In the genomic region with DNA sequence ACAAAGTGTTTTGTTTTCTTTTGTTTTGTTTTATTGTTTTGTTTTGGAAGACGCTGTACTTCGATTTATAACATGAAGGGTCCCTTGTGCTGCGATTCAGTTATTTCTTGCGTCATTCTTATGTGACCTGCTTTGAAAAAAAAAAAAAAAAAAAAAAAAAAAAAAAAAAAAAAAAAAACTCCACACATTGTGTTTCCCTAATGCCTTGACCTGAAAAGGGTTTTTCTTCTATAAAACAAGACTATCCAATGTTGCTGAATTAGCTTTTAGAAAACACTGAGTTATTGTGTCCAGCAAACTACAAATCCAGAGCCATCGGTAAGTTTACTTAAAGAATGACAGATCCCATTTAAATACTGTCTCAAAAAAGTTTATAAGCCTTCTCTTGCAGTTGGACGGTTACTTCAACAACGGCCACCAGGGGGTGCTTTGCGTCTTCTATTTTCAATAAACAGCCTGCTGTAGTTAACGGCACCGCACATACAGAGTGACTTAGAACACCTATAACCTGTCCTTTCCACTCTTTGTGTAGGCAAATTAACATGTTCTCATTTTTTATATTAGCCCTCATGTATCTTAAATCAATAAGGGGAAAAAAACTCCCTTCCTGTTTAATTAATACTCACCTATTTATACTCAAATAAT, we compare ENCODE assay signal across 9 mouse cellular contexts.
DNase-seq lines count a peak whose midpoint lies in the region; ATAC-seq and TF ChIP-seq lines count a peak whose summit lies in the region.
"Had no signal": no experiment of that assay in that cellular context is flagged by ENCODE, and none has a peak within 500 bp of the region (broad histone marks: within the 10 kb centered on the region; RNA-seq: fewer than 3 reads in every experiment).

No protein-coding gene starts in this region.

- H3K4me2 ChIP-seq in liver, embryonic 13.5 days, result no peak overlapping the region
- H3K4me2 ChIP-seq in neural tube, embryonic 13.5 days, result no peak overlapping the region
- H3K4me2 ChIP-seq: embryonic facial prominence, embryonic 12.5 days had no signal

- peak; percentile 68 for TF ChIP-seq CTCF in cortical plate, adult 2 months (IDR thresholded peaks at IDR 0.05; ENCODE audit: extremely low read depth, insufficient read depth, low read length)
- no peak for TF ChIP-seq CTCF in thymus, adult 2 months (IDR thresholded peaks at IDR 0.05; ENCODE audit: borderline replicate concordance, control insufficient read depth, extremely low read depth, insufficient read depth, low read length, poor library complexity)

- no peak overlapping the region for H3K4me3 ChIP-seq in cortical plate, adult 2 months (ENCODE audit: insufficient read depth, low read length)
- no peak overlapping the region for H3K4me3 ChIP-seq in liver, embryonic 13.5 days (replicated peaks)
- H3K4me3 ChIP-seq in neural tube, embryonic 13.5 days, result no peak overlapping the region
- H3K4me3 ChIP-seq in thymus, adult 2 months (ENCODE audit: control insufficient read depth, insufficient read depth, low read length), result no peak overlapping the region
- H3K4me3 ChIP-seq: embryonic facial prominence, embryonic 12.5 days had no signal

- H3K27me3 ChIP-seq in liver, embryonic 13.5 days, result no peaks in the 10 kb centered on the region
- H3K27me3 ChIP-seq in neural tube, embryonic 13.5 days, result no peaks in the 10 kb centered on the region
- H3K27me3 ChIP-seq in thymus, adult 2 months (ENCODE audit: control insufficient read depth, insufficient read depth, low read length), result no peaks in the 10 kb centered on the region
- H3K27me3 ChIP-seq: embryonic facial prominence, embryonic 12.5 days had no signal

- H3K9ac ChIP-seq in liver, embryonic 13.5 days, result no peak overlapping the region
- no peak overlapping the region for H3K9ac ChIP-seq in neural tube, embryonic 13.5 days
- H3K9ac ChIP-seq: embryonic facial prominence, embryonic 12.5 days had no signal

- TF ChIP-seq POLR2A in cortical plate, adult 2 months (IDR thresholded peaks at IDR 0.05; ENCODE audit: extremely low read depth, insufficient read depth, low read length), result no peak
- TF ChIP-seq POLR2A in thymus, adult 2 months (IDR thresholded peaks at IDR 0.05; ENCODE audit: control insufficient read depth, extremely low read depth, insufficient read depth, low read length, poor library complexity), result no peak

- H3K9me3 ChIP-seq in liver, embryonic 13.5 days (replicated peaks), result no peaks in the 10 kb centered on the region
- H3K9me3 ChIP-seq in neural tube, embryonic 13.5 days, result no peaks in the 10 kb centered on the region
- H3K9me3 ChIP-seq: embryonic facial prominence, embryonic 12.5 days had no signal

- DNase-seq in 3T3-L1 (ENCODE audit: low read depth, low spot score) (peak; percentile 83), ZHBTc4 (ENCODE audit: low read depth, low spot score) (peak; percentile 88)
- DNase-seq in gastrocnemius, postnatal 25 days, result peak; percentile 11
- DNase-seq in kidney, postnatal 14 days, result peak; percentile 86
- DNase-seq in liver, embryonic 13.5 days, result peak; percentile 28
- peak; percentile 80 for DNase-seq in thymus, adult 2 months

- no peak overlapping the region for H3K27ac ChIP-seq in cortical plate, adult 2 months (ENCODE audit: insufficient read depth, low read length)
- no peak overlapping the region for H3K27ac ChIP-seq in liver, embryonic 13.5 days
- H3K27ac ChIP-seq in neural tube, embryonic 13.5 days (replicated peaks), result no peak overlapping the region
- no peak overlapping the region for H3K27ac ChIP-seq in thymus, adult 2 months (ENCODE audit: control insufficient read depth, insufficient read depth, low read length)
- H3K27ac ChIP-seq: embryonic facial prominence, embryonic 12.5 days had no signal

- ATAC-seq in liver, embryonic 13.5 days (ENCODE audit: low read depth), result no peak
- 0 out of 2 replicates have a peak, but pooled peaks have one; percentile 50 for ATAC-seq in neural tube, embryonic 13.5 days (ENCODE audit: low read depth)

- no peaks in the 10 kb centered on the region for H3K4me1 ChIP-seq in cortical plate, adult 2 months (ENCODE audit: control insufficient read depth, insufficient read depth, low read length)
- peaks cover 6% of the 10 kb centered on the region; the same call in 1 of the 2 replicates for H3K4me1 ChIP-seq in liver, embryonic 13.5 days (replicated peaks)
- H3K4me1 ChIP-seq in neural tube, embryonic 13.5 days (replicated peaks), result no peaks in the 10 kb centered on the region
- peaks cover 2% of the 10 kb centered on the region; the same call in 1 of the 2 replicates for H3K4me1 ChIP-seq in thymus, adult 2 months (replicated peaks; ENCODE audit: control insufficient read depth, insufficient read depth, low read length)

- WGBS in liver, embryonic 13.5 days (ENCODE audit: insufficient replicate concordance), result 10% methylated on average over 10 of the region's 10 CpGs
- WGBS in neural tube, embryonic 13.5 days, result 8% methylated on average over 10 of the region's 10 CpGs
- 12% methylated on average over 10 of the region's 10 CpGs for WGBS in thymus, adult 2 months

- no peaks in the 10 kb centered on the region for H3K36me3 ChIP-seq in liver, embryonic 13.5 days
- H3K36me3 ChIP-seq in neural tube, embryonic 13.5 days, result no peaks in the 10 kb centered on the region
- no peaks in the 10 kb centered on the region for H3K36me3 ChIP-seq in thymus, adult 2 months (ENCODE audit: control insufficient read depth, insufficient read depth, low read length)
- H3K36me3 ChIP-seq: embryonic facial prominence, embryonic 12.5 days had no signal

Comparison
In these comparisons a context has a peak if more than half of its experiments do, and no peak if none do; other contexts are left out.
1. DNase-seq: peak in every context shown above with its lines; median percentile 88 in ZHBTc4; 86 in kidney, postnatal 14 days; 83 in 3T3-L1; 80 in thymus, adult 2 months; 28 in liver, embryonic 13.5 days; 11 in gastrocnemius, postnatal 25 days.